Mouse (Mus musculus) large intestine, adult 2 months (tissue): ENCODE data around the gene Gm11037. TPM values are rescaled to one million over a fixed set of nuclear protein-coding genes. Genes with fewer than 3 reads are reported as not detected.
"Not testable (repeated sequence)": the region's sequence is repeated elsewhere in the genome, so short reads cannot be mapped to it uniquely, and the experiment has no call there.

ENCODE experiments used
- DNase-seq: peaks from one replicate; pipeline ENCODE4 v3.0.0-alpha.2; 2012; ENCODE audit warnings: low read depth, low spot score
- WGBS: fragments of 180-500 bp; shearing (Covaris S2); methylation state at CpG from one replicate; pipeline ENCODE4 v1.1.7; 2018; 5-methylcytosine and 5-hydroxymethylcytosine counted together
- polyA plus RNA-seq: library from polyadenylated mRNA; depleted of rRNA; stranded (reverse); fragments of >200 nt; gene quantifications from 2 replicates; pipeline ENCODE4 v1.2.3, GENCODE M21; 2012; rRNA removed

Gene Gm11037
- polyA plus RNA-seq = not detected in 2 replicates

- WGBS = 89% methylated on average over 9 of the region's 9 CpGs
- DNase-seq = no peak
These were observed at the start of gene Gm11037 for GRCm38 (mm10) chr2:131132930-131133547. Gene Gm11037, plus strand, starts transcription at chr2:131133497.

DNA sequence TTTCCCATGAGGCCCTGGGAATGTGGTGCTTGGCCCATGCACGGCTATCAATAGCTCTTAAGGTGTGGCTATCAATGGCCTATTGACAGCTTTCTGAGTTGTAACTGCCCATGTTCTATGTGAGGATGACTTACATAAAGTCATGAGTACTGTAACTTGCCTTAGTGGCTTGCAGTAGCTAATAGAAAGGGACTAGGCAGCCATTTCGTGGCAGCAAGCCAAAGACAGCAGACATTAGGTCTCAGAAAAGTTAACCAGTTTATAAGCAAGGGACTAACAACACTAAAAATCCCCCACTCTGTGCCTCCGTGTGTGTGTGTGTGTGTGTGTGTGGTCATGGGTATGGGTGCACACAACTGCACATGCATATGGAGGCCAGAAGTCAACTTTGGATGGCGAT lies 49.1 kb upstream of the Gm11037 start:
- no peak for DNase-seq
- WGBS = 77% methylated on average over 4 of the region's 4 CpGs

DNA sequence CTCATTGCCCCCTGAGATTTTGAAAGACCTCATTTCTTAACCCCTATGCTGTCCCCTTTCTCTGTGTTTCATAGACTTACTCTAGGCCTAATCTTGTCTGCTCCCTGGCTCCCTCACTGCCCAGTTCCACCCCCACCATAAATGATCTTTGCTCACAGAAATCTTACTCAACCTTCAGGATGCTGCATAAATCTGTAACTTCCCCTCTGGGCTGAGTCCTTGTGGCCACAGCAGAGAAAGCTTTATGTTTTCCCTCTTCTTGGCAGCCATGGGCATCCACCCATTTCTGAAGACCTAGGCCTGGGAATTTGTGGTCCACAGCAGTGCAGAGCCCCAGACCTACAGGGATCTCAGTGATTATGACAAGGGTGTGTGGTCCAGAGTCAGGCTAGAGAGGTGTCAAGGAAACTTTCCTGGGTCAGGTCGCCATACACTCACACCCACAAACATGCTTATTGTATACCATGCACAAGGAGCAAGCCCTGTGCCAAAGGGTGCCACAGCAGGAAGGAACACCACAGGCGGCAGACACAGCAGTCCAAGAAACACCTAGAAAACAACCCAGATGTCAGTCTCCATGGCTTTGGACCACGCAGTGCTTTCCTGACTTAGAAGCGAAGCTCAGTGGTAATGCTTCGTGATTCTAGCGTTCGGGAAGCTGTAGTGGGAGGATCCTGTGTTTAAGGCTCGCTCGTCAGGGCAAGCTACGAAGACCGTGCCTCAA lies 46.5 kb upstream of the Gm11037 start, which contains the start of gene Siglec1:
Siglec1 (minus strand) TSS at position 99 of the 724 bp plus-strand sequence.
- no peak for DNase-seq
- 77% methylated on average over 11 of the region's 11 CpGs for WGBS

DNA sequence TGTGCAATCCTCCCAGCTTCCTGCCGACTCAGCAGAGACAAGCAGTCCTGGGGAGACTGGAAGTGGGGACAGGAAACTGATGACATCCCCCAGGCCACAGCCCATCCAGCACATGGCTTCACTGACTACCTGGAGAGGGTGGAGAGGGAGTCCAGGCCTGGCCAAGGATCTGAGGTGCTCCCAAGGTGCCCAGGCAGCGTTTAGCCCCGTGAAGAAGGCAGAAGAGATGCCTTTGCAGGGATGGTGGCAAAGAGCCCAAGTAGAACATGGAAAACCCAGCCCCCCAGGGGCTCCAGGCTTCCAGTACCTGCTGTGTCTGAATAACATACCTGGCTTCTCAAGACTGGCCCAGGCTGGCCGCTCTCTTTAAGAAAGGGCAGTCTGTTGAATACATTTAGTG lies 44.7 kb upstream of the Gm11037 start:
- no peak for DNase-seq
- 76% methylated on average over 4 of the region's 4 CpGs for WGBS

GRCm38 (mm10) chr2:131089634-131090033 lies 43.7 kb upstream of the Gm11037 start:
- WGBS = 85% methylated on average over 1 of the region's 1 CpGs
- DNase-seq = no peak

DNA sequence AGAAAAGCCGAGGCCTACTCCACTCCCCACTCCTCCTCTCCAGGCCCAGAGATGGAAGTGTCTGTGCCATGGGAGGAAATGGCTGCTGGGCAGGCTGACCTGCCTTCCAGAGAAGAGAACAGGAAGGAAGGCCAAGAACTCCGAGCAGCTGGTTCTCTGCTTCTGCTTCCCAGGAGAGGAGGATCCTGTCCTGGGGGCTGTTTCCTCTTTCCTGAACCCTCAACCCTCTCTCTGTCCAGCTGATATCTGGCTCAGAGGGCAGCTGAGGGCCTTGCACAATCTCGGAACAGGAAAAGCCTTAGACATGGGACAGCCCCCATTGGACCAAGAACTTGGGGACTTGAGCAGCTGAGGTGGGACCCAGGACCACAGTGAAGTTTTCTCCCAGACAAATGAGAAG lies 42.4 kb upstream of the Gm11037 start:
- no peak for DNase-seq
- 75% methylated on average over 3 of the region's 3 CpGs for WGBS

- WGBS = 84% methylated on average over 5 of the region's 5 CpGs
- DNase-seq = no peak
These were observed 39.7 kb upstream of the Gm11037 start for GRCm38 (mm10) chr2:131093577-131093976.

DNA sequence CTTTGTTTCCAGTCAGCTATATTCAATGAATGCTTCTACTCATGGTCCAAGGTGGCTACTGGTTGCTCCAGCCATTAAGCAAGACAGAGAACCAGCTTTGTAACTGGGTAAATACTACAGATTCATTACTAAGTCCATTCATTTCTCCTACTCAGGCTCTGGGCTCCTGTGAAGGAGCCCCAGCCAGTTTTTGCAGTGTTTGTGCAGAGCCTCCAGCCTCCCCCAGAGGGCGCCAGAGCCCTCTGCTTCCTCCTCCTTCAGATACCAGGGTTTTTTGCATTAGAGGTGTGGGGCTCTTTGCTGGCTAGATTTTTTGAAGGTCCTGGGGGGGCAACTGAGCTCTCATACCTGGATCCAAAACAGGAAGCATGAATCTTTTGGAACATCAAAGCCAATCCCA lies 38.5 kb upstream of the Gm11037 start:
- peak; percentile 51 for DNase-seq
- WGBS = 2% methylated on average over 1 of the region's 1 CpGs

- DNase-seq = peak; percentile 4
- 10% methylated on average over 9 of the region's 9 CpGs for WGBS
These were observed 37.0 kb upstream of the Gm11037 start for GRCm38 (mm10) chr2:131096101-131096795.

- 82% methylated on average over 4 of the region's 4 CpGs for WGBS
- no peak for DNase-seq
These were observed 36.2 kb upstream of the Gm11037 start for GRCm38 (mm10) chr2:131097087-131097486.

DNA sequence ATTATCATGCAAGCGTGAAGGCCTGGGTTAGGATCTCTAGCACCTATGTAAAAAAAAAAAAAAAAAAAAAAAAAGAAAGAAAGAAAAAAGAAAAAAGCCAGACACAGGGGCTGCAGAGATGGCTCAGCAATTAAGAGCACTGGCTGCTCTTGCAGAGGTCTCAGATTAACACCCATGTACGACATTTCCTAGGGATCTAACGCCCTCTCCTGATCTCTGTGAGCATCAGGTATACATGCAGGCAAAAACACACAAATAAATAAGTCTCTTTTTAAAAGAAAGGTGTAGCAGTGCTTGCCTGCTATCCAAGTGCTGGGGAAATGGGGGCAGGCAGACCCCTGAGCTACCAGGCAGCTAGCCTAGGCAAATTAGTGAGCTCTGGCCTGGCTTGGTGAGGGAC lies 31.8 kb upstream of the Gm11037 start:
- WGBS = 57% methylated on average over 3 of the region's 3 CpGs
- no peak for DNase-seq

- 71% methylated on average over 4 of the region's 4 CpGs for WGBS
- DNase-seq = no peak
These were observed 29.3 kb upstream of the Gm11037 start for GRCm38 (mm10) chr2:131104021-131104420.

DNA sequence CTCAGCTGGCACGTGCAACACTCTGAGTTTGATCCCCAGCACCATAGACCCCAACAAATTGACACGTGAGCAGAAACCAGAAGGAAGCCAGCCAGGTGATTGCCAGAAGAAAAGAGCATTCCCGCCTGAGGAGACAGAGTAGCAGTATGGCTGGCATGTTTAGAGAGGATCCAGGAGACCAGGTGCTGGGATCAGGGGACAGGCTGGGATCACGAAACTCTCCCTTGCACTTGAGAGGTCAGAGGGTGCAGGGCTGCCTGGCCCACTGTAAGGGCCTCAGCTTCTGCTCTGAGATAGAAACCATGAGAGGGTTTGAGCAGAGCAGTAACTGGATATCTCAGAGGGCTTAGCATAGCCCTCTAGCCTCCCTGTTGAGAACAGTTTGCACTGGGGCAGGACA lies 28.2 kb upstream of the Gm11037 start:
- 81% methylated on average over 4 of the region's 4 CpGs for WGBS
- not testable (repeated sequence) for DNase-seq

- no peak for DNase-seq
- 83% methylated on average over 5 of the region's 5 CpGs for WGBS
These were observed 27.3 kb upstream of the Gm11037 start for GRCm38 (mm10) chr2:131105989-131106388.

GRCm38 (mm10) chr2:131118968-131119574 lies 14.2 kb upstream of the Gm11037 start:
- 75% methylated on average over 2 of the region's 2 CpGs for WGBS
- DNase-seq = no peak

- no peak for DNase-seq
- 74% methylated on average over 3 of the region's 3 CpGs for WGBS
These were observed 9.1 kb upstream of the Gm11037 start for GRCm38 (mm10) chr2:131124166-131124565.

GRCm38 (mm10) chr2:131125157-131125963 lies 7.9 kb upstream of the Gm11037 start:
- WGBS = 89% methylated on average over 9 of the region's 9 CpGs
- no peak for DNase-seq

DNA sequence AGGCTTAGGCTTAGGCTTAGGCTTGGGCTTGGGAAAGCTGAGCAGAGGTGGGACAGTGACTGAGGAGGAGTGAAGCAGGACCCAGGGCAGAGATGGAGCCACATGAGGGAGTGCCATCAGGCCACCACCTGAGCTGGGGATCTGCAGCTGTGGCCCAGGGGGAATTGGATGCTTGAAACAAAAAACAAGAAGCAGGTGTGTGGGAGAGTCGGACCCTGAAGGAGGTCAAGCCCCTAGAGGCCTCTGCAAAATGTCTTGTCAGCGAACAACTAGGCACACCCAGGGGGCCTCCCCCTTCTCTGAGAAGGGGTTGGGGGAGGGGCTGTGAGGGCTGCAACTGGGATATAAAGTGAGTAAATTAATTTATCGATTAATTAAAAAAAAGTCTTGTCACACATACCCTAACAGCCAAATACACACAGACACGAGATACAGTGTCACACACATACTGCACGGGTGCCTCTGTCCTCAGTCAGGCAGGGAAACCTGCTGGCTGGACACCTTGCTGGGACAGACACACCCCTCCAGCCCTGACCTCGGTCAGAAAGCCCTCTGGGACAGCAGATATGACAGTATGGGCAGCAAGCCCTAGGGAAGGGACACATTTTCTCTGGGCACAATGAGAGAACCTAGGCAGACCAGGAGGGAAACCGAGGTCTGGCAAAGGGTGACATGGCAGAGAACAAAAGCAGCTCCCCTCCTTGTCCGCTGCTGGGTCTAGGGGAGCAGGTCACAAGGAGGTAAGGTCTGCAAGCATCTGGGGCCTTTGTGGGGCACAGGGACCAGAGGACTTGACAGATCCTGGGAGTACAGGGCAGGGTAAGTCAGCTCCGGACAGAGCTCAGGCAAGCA lies 7.1 kb upstream of the Gm11037 start:
- no peak for DNase-seq
- WGBS = 79% methylated on average over 9 of the region's 9 CpGs
